Mouse (Mus musculus) testis, adult 2 months (tissue): ENCODE data around the gene Hist1h1c.

Experiments
- CTCF ChIP-seq: fragments of 200-500 bp; IDR thresholded peaks from 2 replicates; pipeline ENCODE4 v1.5.1; 2012; ENCODE audit warnings: low read depth, mild to moderate bottlenecking, inconsistent platforms, low read length, moderate library complexity; ENCODE audit not compliant: control insufficient read depth, insufficient read depth, insufficient replicate concordance
- POLR2A ChIP-seq: fragments of 200-500 bp; IDR thresholded peaks from 2 replicates; pipeline ENCODE4 v1.6.1; 2012; ENCODE audit warnings: low read depth, mild to moderate bottlenecking, inconsistent platforms, low read length, moderate library complexity; ENCODE audit not compliant: control insufficient read depth

DNA sequence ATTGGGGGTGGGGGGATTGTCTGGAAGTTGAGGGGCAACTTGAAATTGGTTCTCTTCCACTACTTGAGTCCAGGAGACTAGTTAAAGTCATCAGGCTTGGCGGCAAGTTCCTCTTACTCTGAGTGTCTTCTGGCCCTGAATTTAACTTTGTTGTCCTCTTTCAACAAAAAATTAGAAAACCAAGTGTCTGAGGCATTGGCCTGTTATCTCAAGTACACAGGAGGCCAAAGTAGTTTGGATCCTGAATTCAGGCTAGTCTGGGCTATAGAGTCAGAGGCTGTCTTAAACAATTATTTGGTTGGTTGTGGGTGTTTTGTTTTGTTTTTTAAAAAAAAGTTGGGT is 26.5 kb downstream of the Hist1h1c start:
- TF ChIP-seq POLR2A (no peak), CTCF (no peak)
